Mouse (Mus musculus) cerebellum, adult 2 months (tissue): Measurements from ENCODE around the gene Fxn.

Source experiments
- CTCF ChIP-seq: fragments of 200-500 bp; IDR thresholded peaks from 2 replicates; pipeline ENCODE4 v1.5.1; 2011; ENCODE audit warnings: low read depth, mild to moderate bottlenecking, control low read depth, low read length, moderate library complexity, borderline replicate concordance; ENCODE audit not compliant: insufficient read depth
- POLR2A ChIP-seq: fragments of 200-500 bp; IDR thresholded peaks from 2 replicates; pipeline ENCODE4 v1.6.1; 2011; ENCODE audit warnings: low read length, control low read depth, borderline replicate concordance; ENCODE audit not compliant: insufficient read depth

GRCm38 (mm10) chr19:24262736-24263135 is 17.7 kb downstream of the Fxn start:
- TF ChIP-seq CTCF, result no peak
- no peak for TF ChIP-seq POLR2A
